Mouse (Mus musculus) macrophage (primary cell): ENCODE results near the gene 4933407L21Rik. TPM values are rescaled to one million over a fixed set of nuclear protein-coding genes. Genes with fewer than 3 reads are reported as not detected.

ENCODE experiments used
- H3K27ac ChIP-seq: fragments of 350-480 bp; formaldehyde crosslinking; 2 replicates; pipeline ENCODE4 v1.9.0; 2021
- H3K36me3 ChIP-seq: fragments of 350-480 bp; formaldehyde crosslinking; 2 replicates; pipeline ENCODE4 v1.9.0; 2021; ENCODE audit errors: inconsistent target
- H3K4me3 ChIP-seq: fragments of 350-480 bp; formaldehyde crosslinking; 2 replicates; pipeline ENCODE4 v1.9.0; 2021; ENCODE audit errors: inconsistent target
- H3K79me2 ChIP-seq: fragments of 350-480 bp; formaldehyde crosslinking; 2 replicates; pipeline ENCODE4 v1.9.0; 2021; ENCODE audit errors: inconsistent target
- WGBS: methylation state at CpG from one replicate; pipeline ENCODE4 v1.1.7; 2026; ENCODE audit warnings: inconsistent platforms; ENCODE audit not compliant: missing documents; 5-methylcytosine and 5-hydroxymethylcytosine counted together
- polyA plus RNA-seq: library from polyadenylated mRNA; stranded (reverse); fragments of 250-400 nt; gene quantifications from 3 replicates; pipeline ENCODE4 v1.2.4, GENCODE M21; 2018; ENCODE audit warnings: inconsistent platforms

4933407L21Rik gene
- polyA plus RNA-seq, 1 experiment from 2014 or later: not detected

DNA sequence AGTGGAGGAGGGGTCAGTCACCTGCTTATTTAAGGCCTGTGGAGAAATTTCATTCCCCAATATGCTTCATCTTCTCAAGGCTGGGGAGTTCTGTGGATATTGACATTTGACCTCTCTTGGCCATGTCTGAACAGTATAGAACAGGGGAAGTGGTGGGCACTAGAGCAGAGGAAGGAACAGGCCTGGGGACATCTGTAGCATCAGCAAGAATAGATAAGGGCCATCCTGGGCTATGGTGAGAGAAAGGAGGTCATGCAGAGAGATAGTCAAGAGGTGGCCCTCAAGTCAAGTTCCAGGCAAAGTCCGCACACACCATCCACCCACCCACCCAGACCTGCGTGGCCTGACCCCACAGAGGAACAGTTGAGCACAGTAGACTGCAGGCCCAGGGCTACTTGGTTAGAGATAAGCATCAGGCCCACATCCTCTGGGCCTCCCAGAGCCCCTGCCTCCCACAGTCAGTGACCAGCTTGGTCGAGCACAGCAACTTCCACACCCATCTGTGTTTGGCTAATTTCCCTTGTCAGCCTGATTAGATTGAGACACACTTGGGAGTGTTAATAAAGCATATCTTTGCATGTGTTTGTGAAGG lies 26.7 kb upstream of the 4933407L21Rik start:
- no peak overlapping the region for H3K27ac ChIP-seq
- WGBS: 67% methylated on average over 3 of the region's 3 CpGs
- peaks cover 64% of the 10 kb centered on the region for H3K79me2 ChIP-seq
- H3K36me3 ChIP-seq: peaks cover 45% of the 10 kb centered on the region
- H3K4me3 ChIP-seq: no peak overlapping the region

DNA sequence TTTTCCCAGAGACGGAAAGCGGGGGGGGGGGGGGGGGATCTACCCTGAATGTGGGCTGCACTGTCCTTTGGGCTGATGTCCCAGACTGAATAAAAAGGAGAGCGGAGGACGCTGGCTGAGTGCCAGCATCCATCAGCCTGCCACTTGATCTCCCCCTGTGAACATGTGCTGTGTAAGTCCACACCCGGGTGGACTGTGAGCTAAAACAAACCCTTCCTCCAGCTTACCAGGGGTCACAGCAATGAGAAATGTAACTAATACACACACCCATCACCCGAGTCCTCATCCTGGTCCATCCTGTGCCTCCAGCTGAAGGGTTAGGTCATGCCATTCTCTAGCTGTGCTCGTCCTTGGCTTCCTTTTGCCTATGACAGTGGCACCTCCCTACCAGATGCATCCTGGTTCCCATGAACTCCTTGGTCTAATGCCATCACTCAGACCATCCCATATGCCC lies 26.1 kb upstream of the 4933407L21Rik start:
- no peak overlapping the region for H3K27ac ChIP-seq
- H3K79me2 ChIP-seq: peaks cover 58% of the 10 kb centered on the region
- H3K36me3 ChIP-seq: peaks cover 50% of the 10 kb centered on the region
- H3K4me3 ChIP-seq: no peak overlapping the region
- 89% methylated on average over 7 of the region's 7 CpGs for WGBS

DNA sequence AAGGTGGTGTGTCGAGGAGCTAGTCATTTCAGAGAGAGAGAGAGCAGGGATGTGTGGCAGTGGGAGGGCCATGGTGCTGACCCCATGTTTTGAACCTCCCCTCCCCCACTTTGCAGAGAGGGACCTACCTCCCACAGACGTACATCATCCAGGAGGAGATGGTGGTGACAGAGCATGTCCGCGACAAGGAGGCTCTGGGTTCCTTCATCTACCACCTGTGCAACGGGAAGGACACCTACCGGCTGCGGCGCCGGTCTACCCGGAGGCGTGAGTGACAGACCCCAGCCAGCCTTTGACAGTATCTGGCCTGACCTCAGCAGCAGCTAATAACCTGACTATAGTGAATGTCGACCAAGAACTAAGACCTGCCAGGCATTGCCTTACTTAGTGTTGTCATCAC lies 21.4 kb upstream of the 4933407L21Rik start:
- 96% methylated on average over 12 of the region's 12 CpGs for WGBS
- H3K27ac ChIP-seq: no peak overlapping the region
- H3K36me3 ChIP-seq: peaks cover 72% of the 10 kb centered on the region
- H3K79me2 ChIP-seq: peaks cover 11% of the 10 kb centered on the region; the same call in 1 of the 2 replicates
- H3K4me3 ChIP-seq: no peak overlapping the region

DNA sequence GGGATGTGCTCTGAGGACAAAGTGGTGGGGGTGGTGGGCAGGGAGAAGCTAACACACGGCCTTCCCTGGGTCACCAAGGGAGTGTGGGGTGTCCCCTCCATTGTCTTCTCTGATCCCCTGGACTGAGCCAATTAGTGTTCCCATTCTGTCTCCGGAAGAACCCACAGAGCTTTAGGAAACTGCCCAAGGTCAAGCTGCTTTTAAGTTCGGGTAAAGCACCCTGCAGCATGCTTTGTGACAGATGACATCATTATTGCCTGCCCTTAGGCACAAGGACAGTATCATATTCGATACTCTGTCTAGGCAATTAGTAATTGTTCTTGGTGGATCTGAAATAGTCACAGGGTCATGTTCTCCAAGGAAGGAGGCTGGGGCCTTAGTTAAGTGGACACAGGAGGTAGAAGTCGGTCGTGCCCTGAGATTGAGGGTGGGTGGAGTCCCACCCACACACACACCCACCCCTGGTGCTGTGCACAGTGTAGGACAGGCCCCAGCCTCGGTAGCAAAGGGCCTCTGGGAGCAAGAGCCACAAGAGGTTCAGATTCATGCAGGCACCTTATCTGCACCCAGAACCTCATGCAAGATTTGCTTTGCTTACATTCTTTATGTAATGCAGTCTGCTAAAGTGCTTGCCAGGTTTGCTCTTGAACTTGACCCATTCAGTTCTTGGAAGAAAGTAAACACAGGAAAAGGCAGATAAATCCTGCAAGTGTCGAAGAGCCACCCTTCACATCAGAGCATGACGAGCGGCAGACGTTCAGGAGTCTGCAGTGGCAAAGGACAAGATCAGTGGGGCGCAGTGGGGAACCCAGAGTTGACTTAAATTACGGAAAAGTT lies 19.3 kb upstream of the 4933407L21Rik start:
- Histone ChIP-seq H3K27ac (no peak overlapping the region), H3K36me3 (peaks cover 53% of the 10 kb centered on the region), H3K4me3 (no peak overlapping the region), H3K79me2 (no peaks in the 10 kb centered on the region)
- WGBS: 87% methylated on average over 13 of the region's 13 CpGs

DNA sequence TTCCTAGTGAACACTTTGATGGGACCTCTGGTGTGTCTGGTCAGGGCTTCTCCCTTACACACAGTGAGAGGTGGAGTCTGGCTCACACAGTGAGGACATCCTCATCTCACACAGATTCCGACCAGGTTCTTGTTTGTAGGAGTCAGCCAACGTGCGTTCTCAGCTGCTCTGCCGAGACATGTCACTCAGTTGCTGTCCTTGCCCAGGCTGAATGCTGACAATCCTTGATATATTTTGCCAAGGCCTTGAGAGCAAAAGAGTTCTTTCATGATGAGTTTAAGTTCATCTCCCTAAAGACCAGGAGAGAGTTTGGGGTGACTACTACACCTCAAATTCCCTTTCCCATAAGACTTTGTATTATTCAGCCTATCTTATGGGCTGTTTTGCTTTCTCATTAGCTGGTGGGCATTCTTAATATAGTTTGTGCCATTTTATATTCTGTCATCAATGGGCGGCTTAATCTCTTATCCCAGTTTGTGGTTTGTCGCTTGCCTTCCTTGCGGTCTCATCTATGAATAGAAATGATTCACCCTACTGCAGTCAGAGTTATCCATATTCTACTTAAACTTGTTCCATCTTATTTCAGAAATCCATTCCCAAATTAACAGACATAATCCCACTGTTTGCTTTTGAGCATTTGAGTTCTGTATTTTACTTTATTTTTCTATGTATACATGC lies 15.1 kb upstream of the 4933407L21Rik start:
- Histone ChIP-seq H3K36me3 (peaks cover 11% of the 10 kb centered on the region), H3K4me3 (no peak overlapping the region), H3K27ac (no peak overlapping the region), H3K79me2 (no peaks in the 10 kb centered on the region)
- 99% methylated on average over 7 of the region's 7 CpGs for WGBS

DNA sequence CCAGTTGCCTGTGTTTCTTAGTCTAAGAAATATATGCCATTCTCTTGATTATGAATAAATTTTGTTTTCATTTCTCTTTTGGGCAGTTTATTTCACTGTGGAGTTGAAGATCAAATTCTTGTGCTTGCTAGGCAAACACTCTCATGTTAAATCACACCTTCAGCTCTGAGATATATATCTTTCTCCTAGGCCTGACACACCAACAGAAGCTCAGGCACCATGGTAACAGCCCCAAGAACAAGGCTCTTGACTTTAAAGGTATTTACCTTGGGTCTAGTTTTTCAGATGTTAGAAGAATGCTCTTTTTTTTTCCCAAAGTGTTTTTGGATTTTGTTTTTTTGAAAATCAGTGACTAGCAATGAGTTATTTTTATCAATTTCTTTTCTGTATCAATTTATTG lies 12.4 kb upstream of the 4933407L21Rik start:
- Histone ChIP-seq H3K36me3 (no peaks in the 10 kb centered on the region), H3K79me2 (no peaks in the 10 kb centered on the region), H3K27ac (no peak overlapping the region), H3K4me3 (no peak overlapping the region)

DNA sequence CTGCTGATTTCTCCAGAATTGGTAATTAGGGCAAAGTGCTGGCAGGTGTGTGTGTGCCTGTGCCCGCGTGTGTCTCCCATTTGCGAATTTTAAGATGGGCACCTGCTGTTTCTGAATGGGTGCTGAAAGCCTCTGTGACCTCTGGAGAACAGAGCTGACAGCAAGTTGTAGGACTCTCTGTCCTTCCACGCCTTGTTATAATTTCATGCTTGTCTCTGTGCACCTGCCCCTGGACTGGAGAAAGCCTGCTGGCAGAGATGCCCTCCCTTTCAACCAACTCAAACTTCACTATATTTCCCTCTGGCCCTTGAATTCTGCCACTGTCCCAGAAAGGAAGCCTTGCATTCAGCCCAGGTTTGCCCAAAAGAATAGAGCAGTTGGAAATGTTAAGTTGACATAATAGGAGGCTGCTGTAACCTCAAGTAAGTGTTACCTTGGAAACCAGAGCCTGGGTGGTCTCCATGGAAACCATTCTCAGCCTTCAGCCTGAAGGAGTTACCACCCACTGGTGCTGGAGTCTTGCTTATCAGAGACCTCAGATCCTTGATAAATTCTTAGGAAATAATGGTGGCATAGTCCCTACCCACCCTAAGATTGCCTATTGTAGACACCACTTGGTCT lies 11.3 kb upstream of the 4933407L21Rik start:
- Histone ChIP-seq H3K79me2 (no peaks in the 10 kb centered on the region), H3K4me3 (no peak overlapping the region), H3K27ac (no peak overlapping the region), H3K36me3 (no peaks in the 10 kb centered on the region)
- 98% methylated on average over 4 of the region's 4 CpGs for whole genome bisulfite sequencing

DNA sequence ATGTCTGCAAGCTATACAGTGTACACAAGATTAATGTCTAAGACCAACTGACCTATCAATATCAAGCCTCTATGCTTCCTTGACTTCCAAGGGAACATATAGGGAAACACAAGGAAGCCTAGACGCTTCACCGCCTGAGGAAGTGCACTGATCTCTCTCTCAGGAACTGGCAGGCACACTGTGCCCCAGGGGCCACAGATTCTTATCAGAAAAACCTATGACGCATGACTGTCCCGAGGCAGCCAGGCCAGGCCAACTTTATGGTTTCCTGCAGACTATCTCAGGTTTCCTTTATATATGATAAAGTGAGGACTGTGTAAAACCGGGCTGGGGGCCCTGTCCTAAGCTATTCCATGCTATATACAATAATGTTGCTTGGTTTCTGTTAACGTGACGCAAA lies 8.7 kb upstream of the 4933407L21Rik start:
- whole genome bisulfite sequencing: 28% methylated on average over 7 of the region's 7 CpGs
- Histone ChIP-seq H3K4me3 (no peak overlapping the region), H3K79me2 (no peaks in the 10 kb centered on the region), H3K27ac (no peak overlapping the region), H3K36me3 (no peaks in the 10 kb centered on the region)

DNA sequence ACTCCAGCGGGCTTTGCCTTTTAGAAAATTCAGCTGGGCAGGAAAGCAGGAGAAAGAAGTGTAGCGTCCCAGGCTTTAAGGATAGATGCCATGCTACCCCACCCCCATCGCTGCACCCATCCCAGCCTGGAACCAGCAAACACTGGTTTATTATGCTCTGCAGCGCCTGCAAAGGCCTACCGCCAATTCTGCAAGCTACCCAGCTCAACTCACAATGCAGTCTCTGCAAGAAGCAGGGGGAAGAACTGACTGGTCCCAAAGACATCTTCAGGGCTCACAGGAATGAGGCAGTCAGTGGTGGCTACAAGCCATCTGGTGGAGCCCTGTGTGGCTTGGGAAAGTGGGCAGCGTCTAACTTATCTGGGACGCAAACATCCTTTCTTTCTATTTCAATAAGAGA lies 6.6 kb upstream of the 4933407L21Rik start:
- H3K27ac ChIP-seq: no peak overlapping the region
- 95% methylated on average over 7 of the region's 7 CpGs for whole genome bisulfite sequencing

DNA sequence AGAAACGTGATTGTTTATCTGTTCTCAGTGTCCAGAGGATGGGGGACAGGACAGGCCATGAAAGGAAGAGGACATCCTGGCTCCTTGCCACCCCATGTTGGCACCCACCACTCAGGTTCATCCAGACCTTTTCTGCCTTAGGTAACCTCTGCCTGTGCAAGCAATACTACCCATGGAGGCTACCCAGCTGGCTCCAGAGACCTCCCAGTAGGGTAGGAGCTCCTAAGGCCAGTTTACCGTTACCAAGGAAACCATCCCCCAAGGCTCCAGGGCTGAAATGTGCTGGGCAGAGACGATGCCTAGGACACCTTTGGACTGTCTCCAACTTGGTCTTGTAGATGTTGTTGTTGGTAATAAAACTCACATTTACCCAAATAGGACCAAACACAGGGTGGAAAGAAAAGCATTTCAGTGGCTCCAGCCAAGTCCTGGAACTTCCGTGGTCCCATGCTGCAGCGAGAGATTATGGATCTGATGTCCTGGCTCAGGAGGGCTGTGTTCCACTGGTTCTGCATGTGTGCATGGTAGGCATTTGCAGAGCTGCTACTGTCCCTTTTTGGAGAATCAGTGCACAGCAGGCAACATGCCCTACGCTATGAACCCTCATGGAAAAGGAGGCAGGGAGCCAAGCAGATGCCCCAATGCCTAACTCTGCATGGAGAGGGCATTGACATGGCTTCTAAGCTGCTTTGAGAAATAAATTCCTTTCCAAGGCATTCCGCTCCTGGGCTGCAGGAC lies 6.0 kb upstream of the 4933407L21Rik start:
- H3K27ac ChIP-seq: no peak overlapping the region
- 92% methylated on average over 7 of the region's 7 CpGs for WGBS
- H3K79me2 ChIP-seq: no peaks in the 10 kb centered on the region
- no peaks in the 10 kb centered on the region for H3K36me3 ChIP-seq
- H3K4me3 ChIP-seq: no peak overlapping the region

More for the DNA sequence above, 6.6 kb upstream of the 4933407L21Rik start:
- Histone ChIP-seq H3K36me3 (no peaks in the 10 kb centered on the region), H3K79me2 (no peaks in the 10 kb centered on the region), H3K4me3 (no peak overlapping the region)

DNA sequence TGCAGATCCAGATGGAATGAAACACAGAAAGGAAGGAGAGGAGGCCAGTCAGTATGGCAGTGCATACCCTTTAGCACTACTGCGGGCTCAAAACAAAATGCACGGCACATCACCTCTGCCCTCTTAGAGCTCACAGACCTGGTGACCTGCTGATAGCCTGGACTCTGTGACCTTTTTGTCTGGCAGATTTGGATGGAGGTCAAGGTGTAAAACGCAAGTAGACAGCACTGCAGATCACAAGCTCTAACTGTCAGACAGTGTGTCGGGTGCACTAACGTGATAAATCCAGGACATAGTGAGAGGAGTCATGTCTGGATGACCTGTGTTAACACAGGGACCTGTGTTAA lies 5.4 kb upstream of the 4933407L21Rik start:
- Histone ChIP-seq H3K36me3 (no peaks in the 10 kb centered on the region), H3K4me3 (no peak overlapping the region), H3K79me2 (no peaks in the 10 kb centered on the region), H3K27ac (no peak overlapping the region)
- 88% methylated on average over 5 of the region's 5 CpGs for WGBS

DNA sequence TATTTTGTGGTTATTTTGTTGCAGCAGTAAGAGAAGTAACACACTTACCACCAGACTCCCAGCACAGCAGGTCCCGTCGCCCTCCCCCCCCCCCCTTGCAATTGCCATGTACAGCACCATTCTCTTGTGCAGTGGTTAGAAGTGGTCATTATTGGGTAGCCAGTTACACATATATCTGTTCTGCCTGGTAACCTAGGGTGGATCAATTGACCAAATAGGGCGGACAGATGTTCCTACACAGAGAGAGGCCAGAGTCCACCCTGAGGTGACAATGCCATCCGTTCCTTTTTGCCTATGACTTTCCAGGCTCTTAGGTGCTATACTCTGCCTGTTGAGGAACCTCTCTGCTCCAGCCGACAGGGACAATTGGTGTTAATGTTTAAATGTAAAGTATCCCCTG lies 3.1 kb upstream of the 4933407L21Rik start:
- Histone ChIP-seq H3K4me3 (no peak overlapping the region), H3K27ac (no peak overlapping the region), H3K79me2 (no peaks in the 10 kb centered on the region), H3K36me3 (no peaks in the 10 kb centered on the region)
- 84% methylated on average over 3 of the region's 5 CpGs for WGBS

DNA sequence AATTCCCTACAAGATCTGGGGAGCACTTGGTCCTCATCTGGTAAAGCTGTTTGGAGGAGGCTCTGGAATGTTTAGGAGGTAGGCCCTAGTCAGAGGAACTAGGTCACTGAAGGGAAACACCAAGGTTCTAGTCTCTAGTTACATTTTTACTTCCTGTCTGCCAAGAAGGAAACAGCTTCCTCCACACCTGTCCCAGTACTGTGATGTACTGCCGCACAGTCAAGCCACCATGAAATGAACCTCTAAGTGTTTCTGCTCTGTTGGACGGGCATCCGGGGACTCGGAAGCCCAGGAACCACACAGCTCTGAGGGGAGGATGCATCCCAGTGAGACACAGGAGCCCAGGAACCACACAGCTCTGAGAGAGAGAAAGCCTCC lies 394 bp downstream of the 4933407L21Rik start:
- H3K36me3 ChIP-seq: no peaks in the 10 kb centered on the region
- 53% methylated on average over 4 of the region's 4 CpGs for WGBS
- H3K79me2 ChIP-seq: no peaks in the 10 kb centered on the region
- no peak overlapping the region for H3K4me3 ChIP-seq
- no peak overlapping the region for H3K27ac ChIP-seq

DNA sequence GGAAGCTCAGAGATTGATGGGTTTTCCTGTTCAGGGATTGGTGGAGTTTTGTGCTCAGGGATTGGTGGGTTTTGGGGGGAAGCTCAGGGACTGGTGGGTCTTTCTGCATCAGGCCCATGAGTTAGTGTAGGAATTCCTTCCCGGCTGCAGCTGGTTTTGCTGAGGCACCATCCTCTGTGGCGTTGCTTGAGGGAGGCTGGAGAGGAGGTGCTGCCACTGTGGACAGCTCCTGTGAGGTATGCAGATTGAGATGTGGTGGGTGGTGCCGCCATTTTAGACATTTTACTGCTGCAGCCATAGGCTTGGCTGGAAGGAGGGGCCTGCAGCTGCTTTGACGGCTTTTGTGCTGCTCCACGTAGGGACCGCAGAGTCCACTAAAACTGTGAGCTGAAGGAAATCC lies 1.1 kb downstream of the 4933407L21Rik start:
- WGBS: 96% methylated on average over 6 of the region's 6 CpGs
- Histone ChIP-seq H3K79me2 (no peaks in the 10 kb centered on the region), H3K27ac (no peak overlapping the region), H3K4me3 (no peak overlapping the region), H3K36me3 (no peaks in the 10 kb centered on the region)
